Mouse (Mus musculus): ENCODE measurements around the gene Rps6kb2. TPM values are rescaled to one million over a fixed set of nuclear protein-coding genes. Genes with fewer than 3 reads are reported as not detected.

Gene Rps6kb2
- polyA plus RNA-seq, 1 experiment from 2014 or later: 31.9 TPM

DNA sequence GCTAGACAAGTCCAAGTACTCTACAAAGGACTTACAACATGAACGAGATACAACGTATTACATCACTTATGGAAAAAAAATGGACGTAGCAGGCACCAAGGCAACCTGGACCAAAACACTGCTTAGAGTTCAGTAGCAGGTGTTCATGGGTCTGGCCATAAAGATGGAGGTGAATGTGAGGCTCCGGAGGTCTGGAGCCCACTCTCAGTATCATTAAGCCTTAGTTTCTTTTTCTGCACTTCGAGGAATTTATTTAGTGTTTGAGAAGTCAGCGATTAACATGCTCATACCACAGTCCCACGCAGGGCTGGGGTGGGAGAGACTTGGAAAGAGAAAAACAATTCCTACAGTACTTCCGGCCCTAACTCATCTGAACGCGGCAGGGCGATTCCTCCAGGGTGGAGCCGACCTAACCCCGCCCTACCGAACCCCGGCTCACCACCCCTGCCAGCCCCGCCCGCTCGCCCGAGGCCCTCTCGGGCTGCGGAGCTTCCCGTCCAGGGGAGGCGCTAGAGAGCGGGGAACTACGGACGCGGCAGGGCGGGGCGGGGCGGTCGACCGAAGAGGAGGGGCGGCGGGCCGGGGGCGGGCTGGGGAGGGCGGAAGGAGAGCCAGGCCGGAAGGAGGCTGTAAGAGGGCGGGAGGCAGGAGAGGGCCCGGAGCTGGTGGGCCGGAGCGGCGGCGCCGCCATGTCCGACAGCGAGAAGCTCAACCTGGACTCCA, 28.5 kb upstream of the Rps6kb2 start, which contains the start of gene Ppp1ca:
TSS of gene Ppp1ca (plus strand) at position 538 of the 723 bp plus-strand sequence.
- H3K4me2 ChIP-seq (ENCODE audit: low read depth, low read length): peak within 1 kb of the TSS; percentile 90
- peaks cover 48% of the 10 kb centered on the region for H3K4me1 ChIP-seq (ENCODE audit: control insufficient read depth, low read depth, low read length)
- peaks cover 24% of the 10 kb centered on the region for H3K36me3 ChIP-seq (ENCODE audit: control insufficient read depth, insufficient read depth)
- ATAC-seq (ENCODE audit: low read depth): peak; percentile 94
- peak within 1 kb of the TSS; percentile 97 for H3K4me3 ChIP-seq (ENCODE audit: low read depth, low read length)
- WGBS (ENCODE audit: insufficient replicate concordance): 3% methylated on average over 40 of the region's 47 CpGs
- no peaks in the 10 kb centered on the region for H3K27me3 ChIP-seq (ENCODE audit: control insufficient read depth, insufficient read depth, low read depth, low read length)
- H3K27ac ChIP-seq (ENCODE audit: low read length): peak within 1 kb of the TSS; percentile 90
- H3K9me3 ChIP-seq (replicated peaks; ENCODE audit: control insufficient read depth, low read length): no peaks in the 10 kb centered on the region
- H3K9ac ChIP-seq (ENCODE audit: low read depth, low read length): peak within 1 kb of the TSS; percentile 98

DNA sequence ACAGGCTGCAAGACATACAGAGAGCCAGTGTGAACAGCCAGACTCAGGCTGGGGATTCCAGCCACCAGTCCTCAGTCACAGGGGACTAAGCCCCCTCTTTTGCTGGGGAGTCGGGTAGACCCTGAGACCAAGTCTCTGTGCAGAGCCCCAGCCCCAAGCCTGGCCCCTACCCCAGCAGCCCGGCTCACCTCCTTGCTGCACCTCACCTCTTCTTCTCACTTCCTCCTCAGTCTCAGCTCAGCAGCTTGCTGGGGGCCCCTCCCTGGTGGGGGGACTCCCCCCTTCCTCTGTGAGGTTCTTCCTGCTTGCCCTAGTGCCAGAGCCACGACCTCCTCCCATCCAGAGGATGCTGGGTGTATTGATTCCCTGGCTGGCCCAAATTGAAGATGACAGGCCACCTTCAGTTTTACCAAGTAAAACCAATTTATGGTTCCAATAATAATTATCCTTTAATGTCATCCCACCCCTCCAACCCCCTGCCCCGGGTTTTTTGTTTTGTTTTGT, 27.7 kb upstream of the Rps6kb2 start, which contains the start of gene Tbc1d10c:
TSS of gene Tbc1d10c (minus strand) at position 454 of the 504 bp plus-strand sequence.
- WGBS (ENCODE audit: insufficient replicate concordance): 24% methylated on average over 4 of the region's 4 CpGs

DNA sequence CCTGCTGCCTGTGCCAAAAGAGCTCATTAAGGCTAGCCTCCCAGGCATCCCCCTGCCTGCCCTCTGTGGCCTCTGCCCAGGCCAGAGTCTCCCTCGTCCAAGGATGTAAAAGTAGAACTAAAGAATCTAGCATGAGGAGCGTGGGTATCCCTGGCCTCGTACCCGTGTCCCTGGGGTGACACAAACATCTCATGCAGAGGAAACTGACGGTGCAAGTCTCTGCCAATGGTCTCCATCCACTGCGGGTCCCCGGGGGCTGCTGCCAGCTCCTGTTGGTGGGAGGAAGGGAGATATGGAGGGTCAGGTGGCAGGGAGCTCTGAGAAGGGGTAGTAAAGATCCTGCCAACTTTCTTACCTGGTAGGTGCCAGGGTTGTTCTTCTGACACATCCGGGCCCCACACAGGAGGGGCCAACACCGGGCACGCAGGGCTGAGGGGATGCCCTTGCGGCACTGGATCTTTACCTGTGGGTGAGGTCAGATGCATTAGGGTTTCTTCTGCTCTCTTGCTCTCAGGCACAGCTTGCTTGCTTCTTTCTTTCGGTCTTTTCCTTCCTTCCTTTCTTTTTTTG, 26.0 kb upstream of the Rps6kb2 start:
- no peaks in the 10 kb centered on the region for H3K27me3 ChIP-seq (ENCODE audit: control insufficient read depth, insufficient read depth, low read depth, low read length)
- ATAC-seq (ENCODE audit: low read depth): no peak
- H3K36me3 ChIP-seq (ENCODE audit: control insufficient read depth, insufficient read depth): peaks cover 3% of the 10 kb centered on the region
- H3K4me3 ChIP-seq (ENCODE audit: low read depth, low read length): no peak overlapping the region
- H3K4me2 ChIP-seq (ENCODE audit: low read depth, low read length): no peak overlapping the region
- no peak overlapping the region for H3K9ac ChIP-seq (ENCODE audit: low read depth, low read length)
- WGBS (ENCODE audit: insufficient replicate concordance): 75% methylated on average over 12 of the region's 12 CpGs
- H3K4me1 ChIP-seq (ENCODE audit: control insufficient read depth, low read depth, low read length): peaks cover 39% of the 10 kb centered on the region
- no peaks in the 10 kb centered on the region for H3K9me3 ChIP-seq (replicated peaks; ENCODE audit: control insufficient read depth, low read length)
- H3K27ac ChIP-seq (ENCODE audit: low read length): no peak overlapping the region

More for the DNA sequence above, 27.7 kb upstream of the Rps6kb2 start, which contains the start of gene Tbc1d10c:
- ATAC-seq (ENCODE audit: low read depth): no peak
- Histone ChIP-seq H3K27ac (ENCODE audit: low read length) (peak within 1 kb of the TSS; percentile 90), H3K9ac (ENCODE audit: low read depth, low read length) (peak within 1 kb of the TSS; percentile 98), H3K4me2 (ENCODE audit: low read depth, low read length) (peak within 1 kb of the TSS; percentile 90), H3K27me3 (ENCODE audit: control insufficient read depth, insufficient read depth, low read depth, low read length) (no peaks in the 10 kb centered on the region), H3K9me3 (replicated peaks; ENCODE audit: control insufficient read depth, low read length) (no peaks in the 10 kb centered on the region), H3K36me3 (ENCODE audit: control insufficient read depth, insufficient read depth) (peaks cover 21% of the 10 kb centered on the region), H3K4me3 (ENCODE audit: low read depth, low read length) (peak within 1 kb of the TSS; percentile 97), H3K4me1 (ENCODE audit: control insufficient read depth, low read depth, low read length) (peaks cover 40% of the 10 kb centered on the region)

DNA sequence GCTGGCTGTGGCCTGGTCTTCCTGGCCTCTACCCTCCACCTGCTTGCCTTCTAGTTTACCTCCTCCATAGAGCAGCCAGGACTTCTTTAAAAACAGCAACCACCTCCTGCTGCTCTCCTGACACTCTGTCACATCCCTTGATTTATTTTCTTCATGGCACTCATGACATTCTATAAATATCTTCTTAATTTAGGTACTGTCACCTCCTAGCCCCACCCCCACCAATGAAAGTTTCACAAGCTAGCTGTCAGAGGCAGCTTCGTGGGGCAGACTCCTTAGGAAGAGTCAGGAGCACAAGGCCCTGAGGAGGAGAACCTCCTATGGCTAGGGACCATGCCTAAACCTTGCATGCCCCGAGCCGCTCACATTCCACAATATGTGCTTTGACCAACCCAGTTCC, 24.1 kb upstream of the Rps6kb2 start:
- peaks cover 25% of the 10 kb centered on the region for H3K4me1 ChIP-seq (ENCODE audit: control insufficient read depth, low read depth, low read length)
- no peak overlapping the region for H3K9ac ChIP-seq (ENCODE audit: low read depth, low read length)
- WGBS (ENCODE audit: insufficient replicate concordance): 59% methylated on average over 3 of the region's 3 CpGs
- H3K4me3 ChIP-seq (ENCODE audit: low read depth, low read length): no peak overlapping the region
- no peaks in the 10 kb centered on the region for H3K27me3 ChIP-seq (ENCODE audit: control insufficient read depth, insufficient read depth, low read depth, low read length)
- H3K27ac ChIP-seq (ENCODE audit: low read length): no peak overlapping the region
- ATAC-seq (ENCODE audit: low read depth): no peak
- H3K36me3 ChIP-seq (ENCODE audit: control insufficient read depth, insufficient read depth): no peaks in the 10 kb centered on the region
- H3K4me2 ChIP-seq (ENCODE audit: low read depth, low read length): no peak overlapping the region
- no peaks in the 10 kb centered on the region for H3K9me3 ChIP-seq (replicated peaks; ENCODE audit: control insufficient read depth, low read length)

DNA sequence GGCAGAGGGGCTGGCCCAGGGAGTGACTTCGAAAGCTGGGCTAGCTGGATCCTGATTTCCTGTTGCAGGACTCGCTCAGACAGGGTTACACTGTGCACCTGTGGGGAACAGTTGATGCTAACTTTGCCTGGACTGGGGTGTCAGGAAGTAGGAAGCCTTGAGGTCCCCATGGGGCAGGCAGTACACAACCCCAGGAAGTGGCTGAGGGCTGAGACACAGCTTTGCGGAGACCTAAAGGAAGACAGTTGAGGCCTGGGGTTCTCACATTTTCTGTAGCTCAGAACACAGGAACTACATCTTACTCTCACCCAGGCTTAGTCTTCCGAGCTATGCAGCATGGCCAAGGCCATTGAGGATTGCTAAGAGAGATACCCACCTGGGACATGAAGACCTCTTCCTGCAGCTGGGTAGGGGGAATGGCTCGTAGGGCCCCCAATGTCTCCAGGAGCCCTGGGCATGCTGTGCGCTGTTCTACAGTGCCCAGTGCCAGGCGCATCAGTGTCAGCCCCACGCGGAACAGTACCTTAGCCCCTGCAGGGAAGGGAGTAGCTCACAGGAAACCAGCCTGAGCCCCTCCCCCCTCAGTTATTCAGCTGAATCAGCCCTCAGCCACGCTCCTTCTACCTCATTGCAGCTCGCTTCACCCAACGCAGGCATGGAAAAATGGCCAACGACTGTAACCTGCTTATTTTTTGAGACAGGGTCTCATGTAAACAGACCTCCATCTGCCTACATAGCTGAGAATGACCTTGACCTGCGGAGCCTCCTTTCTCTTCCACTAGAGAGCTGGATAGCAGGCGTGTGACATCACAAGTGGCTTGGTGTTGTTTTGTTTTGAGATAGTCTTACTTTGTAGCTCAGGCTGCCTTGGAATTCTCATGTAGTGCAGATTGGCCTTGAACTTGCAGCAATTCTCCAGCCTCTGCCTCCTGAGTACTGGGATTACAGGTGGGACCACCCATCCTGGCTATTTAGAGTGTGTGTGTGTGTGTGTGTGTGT, 22.1 kb upstream of the Rps6kb2 start:
- WGBS (ENCODE audit: insufficient replicate concordance): 29% methylated on average over 15 of the region's 15 CpGs
- peak; percentile 52 for ATAC-seq (ENCODE audit: low read depth)
- H3K27me3 ChIP-seq (ENCODE audit: control insufficient read depth, insufficient read depth, low read depth, low read length): no peaks in the 10 kb centered on the region
- no peaks in the 10 kb centered on the region for H3K9me3 ChIP-seq (replicated peaks; ENCODE audit: control insufficient read depth, low read length)
- H3K4me1 ChIP-seq (ENCODE audit: control insufficient read depth, low read depth, low read length): peaks cover 16% of the 10 kb centered on the region
- H3K4me3 ChIP-seq (ENCODE audit: low read depth, low read length): no peak overlapping the region
- no peaks in the 10 kb centered on the region for H3K36me3 ChIP-seq (ENCODE audit: control insufficient read depth, insufficient read depth)
- no peak overlapping the region; the same call in 1 of the 2 replicates for H3K4me2 ChIP-seq (ENCODE audit: low read depth, low read length)
- no peak overlapping the region for H3K9ac ChIP-seq (ENCODE audit: low read depth, low read length)
- H3K27ac ChIP-seq (ENCODE audit: low read length): peak overlapping the region; percentile 69

DNA sequence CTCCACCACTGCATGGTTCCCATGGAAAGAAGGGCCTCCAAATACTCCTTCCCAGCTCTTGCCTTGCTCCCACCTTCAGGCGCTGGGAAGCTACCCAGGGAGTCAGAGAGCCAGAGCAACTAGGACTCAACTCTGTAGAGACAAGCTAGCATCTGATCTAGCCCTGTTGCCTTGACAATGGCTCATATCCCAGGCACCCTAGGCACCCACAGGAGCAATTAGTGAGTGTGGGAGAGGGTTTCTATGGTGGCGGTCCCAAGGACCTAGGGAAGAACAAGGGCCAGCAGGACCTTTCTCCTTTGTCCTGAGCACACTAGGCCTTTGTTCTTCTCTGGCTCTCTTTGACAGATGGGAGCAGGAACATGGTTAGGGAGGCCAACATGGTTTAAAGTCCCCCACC, 20.5 kb upstream of the Rps6kb2 start:
- H3K27ac ChIP-seq (ENCODE audit: low read length): no peak overlapping the region

DNA sequence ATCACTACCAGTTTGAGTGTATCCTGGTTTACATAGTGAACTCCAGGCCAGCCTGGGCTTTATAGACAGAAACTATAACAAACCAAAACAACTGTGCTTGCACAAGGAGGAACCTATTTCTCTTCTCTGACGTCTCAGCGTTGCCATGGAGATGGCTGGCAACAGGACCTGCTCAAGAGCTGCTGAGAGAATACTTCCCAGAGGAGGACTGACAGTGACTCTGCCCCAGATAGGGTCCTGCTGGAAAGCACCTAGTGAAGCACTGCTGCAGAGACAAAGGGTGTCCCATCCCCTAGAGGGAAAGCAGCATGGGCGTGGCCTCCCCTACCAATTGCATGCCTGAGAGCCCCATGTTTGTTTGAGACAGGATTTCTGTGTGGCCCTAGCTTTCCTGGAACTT, 18.7 kb upstream of the Rps6kb2 start:
- H3K9ac ChIP-seq (ENCODE audit: low read depth, low read length): no peak overlapping the region
- no peaks in the 10 kb centered on the region for H3K9me3 ChIP-seq (replicated peaks; ENCODE audit: control insufficient read depth, low read length)
- H3K27ac ChIP-seq (ENCODE audit: low read length): no peak overlapping the region
- peaks cover 16% of the 10 kb centered on the region for H3K4me1 ChIP-seq (ENCODE audit: control insufficient read depth, low read depth, low read length)
- no peak for ATAC-seq (ENCODE audit: low read depth)
- no peak overlapping the region for H3K4me3 ChIP-seq (ENCODE audit: low read depth, low read length)
- H3K36me3 ChIP-seq (ENCODE audit: control insufficient read depth, insufficient read depth): no peaks in the 10 kb centered on the region
- WGBS (ENCODE audit: insufficient replicate concordance): 43% methylated on average over 3 of the region's 3 CpGs
- no peak overlapping the region for H3K4me2 ChIP-seq (ENCODE audit: low read depth, low read length)
- no peaks in the 10 kb centered on the region for H3K27me3 ChIP-seq (ENCODE audit: control insufficient read depth, insufficient read depth, low read depth, low read length)

More for the DNA sequence above, 20.5 kb upstream of the Rps6kb2 start:
- H3K36me3 ChIP-seq (ENCODE audit: control insufficient read depth, insufficient read depth): no peaks in the 10 kb centered on the region
- no peak overlapping the region for H3K9ac ChIP-seq (ENCODE audit: low read depth, low read length)
- 59% methylated on average over 2 of the region's 2 CpGs for WGBS (ENCODE audit: insufficient replicate concordance)
- H3K4me1 ChIP-seq (ENCODE audit: control insufficient read depth, low read depth, low read length): peaks cover 16% of the 10 kb centered on the region
- H3K27me3 ChIP-seq (ENCODE audit: control insufficient read depth, insufficient read depth, low read depth, low read length): no peaks in the 10 kb centered on the region
- H3K4me2 ChIP-seq (ENCODE audit: low read depth, low read length): no peak overlapping the region
- H3K4me3 ChIP-seq (ENCODE audit: low read depth, low read length): no peak overlapping the region
- no peak for ATAC-seq (ENCODE audit: low read depth)
- H3K9me3 ChIP-seq (replicated peaks; ENCODE audit: control insufficient read depth, low read length): no peaks in the 10 kb centered on the region

DNA sequence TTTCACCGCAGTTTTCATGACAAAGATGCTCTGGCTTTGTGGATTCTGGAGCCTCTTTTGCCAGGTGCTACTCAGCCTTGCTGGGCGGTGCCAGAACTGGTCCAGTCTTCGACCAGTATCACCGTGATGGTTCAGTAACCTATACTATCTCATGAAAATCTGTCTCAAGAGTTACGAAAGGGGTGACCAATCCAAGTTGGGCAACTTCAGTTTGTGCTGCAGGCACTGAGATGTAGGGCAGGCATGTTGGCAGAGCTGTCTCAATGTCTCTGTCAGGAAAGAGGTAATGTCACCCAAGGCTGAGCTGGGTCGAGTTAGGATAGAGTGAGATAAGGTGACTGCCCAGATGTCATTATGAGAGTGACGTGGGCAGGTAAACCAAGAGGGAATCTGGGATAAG, 17.3 kb upstream of the Rps6kb2 start:
- H3K9ac ChIP-seq (ENCODE audit: low read depth, low read length): no peak overlapping the region
- no peak overlapping the region for H3K4me3 ChIP-seq (ENCODE audit: low read depth, low read length)
- H3K4me1 ChIP-seq (ENCODE audit: control insufficient read depth, low read depth, low read length): peaks cover 15% of the 10 kb centered on the region
- no peak for ATAC-seq (ENCODE audit: low read depth)
- no peak overlapping the region for H3K27ac ChIP-seq (ENCODE audit: low read length)
- H3K4me2 ChIP-seq (ENCODE audit: low read depth, low read length): no peak overlapping the region
- no peaks in the 10 kb centered on the region for H3K36me3 ChIP-seq (ENCODE audit: control insufficient read depth, insufficient read depth)
- no peaks in the 10 kb centered on the region for H3K27me3 ChIP-seq (ENCODE audit: control insufficient read depth, insufficient read depth, low read depth, low read length)
- H3K9me3 ChIP-seq (replicated peaks; ENCODE audit: control insufficient read depth, low read length): no peaks in the 10 kb centered on the region
- WGBS (ENCODE audit: insufficient replicate concordance): 70% methylated on average over 7 of the region's 7 CpGs
